Mouse (Mus musculus) Patski (cell line): ENCODE measurements at regions not wholly inside any gene's neighbourhood (a gene's known extent, or its start where the extent isn't known, plus 50 kb on each side); places are given as distances from the start of the nearest gene placed in this dataset.

Experiments
- ATAC-seq: fragments of 100-300 bp; one replicate; pipeline ENCODE4 v1.8.0; 2021
- CTCF ChIA-PET: fragments of 350-600 bp; sonication (Branson Sonifier 250); formaldehyde crosslinking; loops from one replicate; lab custom pipeline; 2022; ENCODE audit warnings: inconsistent platforms; lab: Charles Lee
- POLR2A ChIA-PET: fragments of 350-600 bp; sonication (Branson Sonifier 250); formaldehyde crosslinking; loops from one replicate; lab custom pipeline; 2022; ENCODE audit warnings: antibody characterized with exemption, inconsistent platforms; lab: Charles Lee
- DNase-seq: peaks from one replicate; pipeline ENCODE4 v3.0.0-alpha.2; 2011; ENCODE audit warnings: low read depth, low spot score
- H3K27me3 ChIP-seq: fragments of 371-371 bp; one replicate; pipeline ENCODE4 v1.5.1; 2021
- CTCF ChIP-seq: fragments of 100-300 bp; IDR thresholded peaks from one replicate; pipeline ENCODE4 v1.5.1; 2021
- in situ Hi-C: fragments of 300-500 bp; cut with MboI; formaldehyde crosslinking; loops from 3 replicates; pipeline ENCODE4 v1.11.1; 2018; ENCODE audit warnings: low pct_unique_long_range_greater_than_20kb, mixed read lengths

- in situ Hi-C loops, result loop anchor here (10.0 kb wide), 1 partner anchor 301 kb away; no protein-coding TSS in a partner anchor
- no peaks in the 10 kb centered on the region for H3K27me3 ChIP-seq
- CTCF ChIA-PET, result interaction anchor here (1.0 kb wide), 1 partner anchor 16 kb away, joined by 3 read pairs; no protein-coding TSS in a partner anchor
- ATAC-seq (peak; percentile 60), DNase-seq (peak; percentile 35)
- POLR2A ChIA-PET, result no interaction called here
- no peak for TF ChIP-seq CTCF
Measured at GRCm38 (mm10) chr13:44176121-44176520, 391.5 kb downstream of the Cd83 start.

- DNase-seq (no peak), ATAC-seq (no peak)
- TF ChIP-seq CTCF, result no peak
- H3K27me3 ChIP-seq, result no peaks in the 10 kb centered on the region
- ChIA-PET POLR2A (no interaction called here), CTCF (no interaction called here)
- in situ Hi-C loops, result loop anchor here (10.0 kb wide), 1 partner anchor 303 kb away; no protein-coding TSS in a partner anchor
Measured at GRCm38 (mm10) chr13:44178006-44178405, 393.4 kb downstream of the Cd83 start.

- CTCF ChIA-PET, result no interaction called here
- H3K27me3 ChIP-seq, result no peaks in the 10 kb centered on the region
- DNase-seq (no peak), ATAC-seq (no peak)
- in situ Hi-C loops, result no loop called here
- TF ChIP-seq CTCF, result no peak
- POLR2A ChIA-PET, result no interaction called here
Measured at GRCm38 (mm10) chr13:44180384-44180783, 395.8 kb downstream of the Cd83 start.

- H3K27me3 ChIP-seq, result no peaks in the 10 kb centered on the region
- DNase-seq, result no peak
- no peak for ATAC-seq
- in situ Hi-C loops, result no loop called here
- ChIA-PET CTCF (interaction anchor here (1.5 kb wide), 1 partner anchor 10 kb away, joined by 3 read pairs; no protein-coding TSS in a partner anchor), POLR2A (no interaction called here)
- TF ChIP-seq CTCF, result no peak
Measured at GRCm38 (mm10) chr13:44182544-44183191, 398.1 kb downstream of the Cd83 start.

- in situ Hi-C loops, result no loop called here
- TF ChIP-seq CTCF, result no peak
- ChIA-PET CTCF (no interaction called here), POLR2A (interaction anchor here (0.6 kb wide), 2 partner anchors 25 to 1723 kb away, joined by 4 to 8 read pairs; no protein-coding TSS in a partner anchor)
- no peak for ATAC-seq
- H3K27me3 ChIP-seq, result peaks cover 2% of the 10 kb centered on the region
- DNase-seq, result no peak
Measured at GRCm38 (mm10) chr13:44195365-44195764, 410.8 kb downstream of the Cd83 start.

- no peak for TF ChIP-seq CTCF
- POLR2A ChIA-PET, result no interaction called here
- H3K27me3 ChIP-seq, result no peaks in the 10 kb centered on the region
- ATAC-seq (no peak), DNase-seq (no peak)
- in situ Hi-C loops, result no loop called here
- CTCF ChIA-PET, result no interaction called here
Measured at GRCm38 (mm10) chr13:44206042-44206441, 421.5 kb downstream of the Cd83 start.

GRCm38 (mm10) chr13:44206448-44206847 lies 421.9 kb downstream of the Cd83 start:
- ChIA-PET POLR2A (interaction anchor here (0.6 kb wide), 1 partner anchor 260 kb away, joined by 3 read pairs; no protein-coding TSS in a partner anchor), CTCF (no interaction called here)
- ATAC-seq, result no peak
- DNase-seq, result no peak
- H3K27me3 ChIP-seq, result no peaks in the 10 kb centered on the region
- in situ Hi-C loops, result no loop called here
- no peak for TF ChIP-seq CTCF

GRCm38 (mm10) chr13:44207400-44208005 lies 422.9 kb downstream of the Cd83 start:
- in situ Hi-C loops, result no loop called here
- ATAC-seq (no peak), DNase-seq (no peak)
- CTCF ChIA-PET, result no interaction called here
- H3K27me3 ChIP-seq, result no peaks in the 10 kb centered on the region
- POLR2A ChIA-PET, result no interaction called here
- no peak for TF ChIP-seq CTCF

- ChIA-PET POLR2A (no interaction called here), CTCF (no interaction called here)
- DNase-seq, result no peak
- H3K27me3 ChIP-seq, result peaks cover 5% of the 10 kb centered on the region
- in situ Hi-C loops, result no loop called here
- no peak for TF ChIP-seq CTCF
- no peak for ATAC-seq
Measured at GRCm38 (mm10) chr13:44209036-44209435, 424.5 kb downstream of the Cd83 start.

- ATAC-seq (no peak), DNase-seq (no peak)
- peaks cover 5% of the 10 kb centered on the region for H3K27me3 ChIP-seq
- in situ Hi-C loops, result no loop called here
- no peak for TF ChIP-seq CTCF
- CTCF ChIA-PET, result no interaction called here
- POLR2A ChIA-PET, result no interaction called here
Measured at GRCm38 (mm10) chr13:44210123-44210522, 425.5 kb downstream of the Cd83 start.

GRCm38 (mm10) chr13:44212356-44212755 lies 427.8 kb downstream of the Cd83 start:
- POLR2A ChIA-PET, result no interaction called here

More at GRCm38 (mm10) chr13:44212356-44212755, 427.8 kb downstream of the Cd83 start:
- no peak for TF ChIP-seq CTCF
- in situ Hi-C loops, result no loop called here
- CTCF ChIA-PET, result no interaction called here
- DNase-seq, result no peak
- ATAC-seq, result no peak
- H3K27me3 ChIP-seq, result peaks cover 5% of the 10 kb centered on the region
